Mouse (Mus musculus): Measurements from ENCODE around the gene Kdf1. TPM values are rescaled to one million over a fixed set of nuclear protein-coding genes. Genes with fewer than 3 reads are reported as not detected.
"Not testable (repeated sequence)": the region's sequence is repeated elsewhere in the genome, so short reads cannot be mapped to it uniquely, and the experiment has no call there.

Kdf1 gene
- polyA plus RNA-seq, 1 experiment, result not detected

GRCm38 (mm10) chr4:133504755-133505485 is 13.8 kb upstream of the Kdf1 start:
- H3K36me3 ChIP-seq (ENCODE audit: control insufficient read depth), result no peaks in the 10 kb centered on the region
- H3K4me1 ChIP-seq (ENCODE audit: control insufficient read depth), result no peaks in the 10 kb centered on the region
- peaks cover 68% of the 10 kb centered on the region for H3K27me3 ChIP-seq (ENCODE audit: control insufficient read depth)
- no peak overlapping the region for H3K4me3 ChIP-seq (replicated peaks)
- TF ChIP-seq TAL1 (IDR thresholded peaks at IDR 0.05; ENCODE audit: low read length), result no peak
- no peak for TF ChIP-seq GATA1 (IDR thresholded peaks at IDR 0.05; ENCODE audit: low read length)
- H3K9me3 ChIP-seq (ENCODE audit: control insufficient read depth, low read length), result no peaks in the 10 kb centered on the region

DNA sequence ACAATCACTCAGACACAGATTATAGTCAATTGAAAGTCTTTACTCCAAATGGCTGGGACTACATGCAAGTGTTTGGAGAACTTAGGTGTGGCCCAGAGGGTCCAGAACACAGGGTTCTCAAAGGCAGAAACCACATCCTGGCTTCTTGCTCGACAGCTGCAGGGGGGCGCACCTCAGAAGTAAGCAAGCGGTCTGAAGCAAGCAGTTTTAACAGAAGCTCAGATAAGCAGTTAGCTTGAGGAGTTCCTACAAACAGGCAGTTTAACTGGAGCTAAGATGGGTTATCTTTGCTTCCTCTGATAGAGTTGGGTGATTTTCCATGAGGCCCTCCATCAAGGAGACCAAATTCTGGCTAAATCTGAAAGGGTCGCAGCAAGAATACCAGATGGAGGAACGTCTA is 12.2 kb upstream of the Kdf1 start:
- no peak for TF ChIP-seq TAL1 (IDR thresholded peaks at IDR 0.05; ENCODE audit: low read length)
- Histone ChIP-seq H3K9me3 (ENCODE audit: control insufficient read depth, low read length) (no peaks in the 10 kb centered on the region), H3K4me1 (ENCODE audit: control insufficient read depth) (no peaks in the 10 kb centered on the region), H3K27me3 (ENCODE audit: control insufficient read depth) (peaks cover 53% of the 10 kb centered on the region), H3K36me3 (ENCODE audit: control insufficient read depth) (no peaks in the 10 kb centered on the region), H3K4me3 (replicated peaks) (no peak overlapping the region)

DNA sequence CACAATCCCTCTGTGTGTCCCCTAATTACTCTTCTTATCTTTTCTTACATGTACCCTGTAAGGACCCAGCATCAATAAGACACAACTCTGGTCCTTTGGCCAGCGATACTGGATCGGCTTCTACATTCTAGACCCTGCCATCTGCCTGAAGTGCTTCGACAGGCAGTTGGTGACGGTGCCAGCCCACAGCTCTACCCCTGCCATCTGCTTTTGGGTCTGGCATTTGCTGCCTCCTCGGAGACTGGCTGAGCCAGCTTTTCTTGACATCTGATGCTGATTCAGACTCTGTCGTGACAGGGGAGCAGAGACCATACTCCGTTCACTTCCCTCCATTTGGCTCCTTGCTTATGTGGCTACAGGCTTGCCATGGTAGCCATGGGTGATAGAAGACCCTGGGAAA is 9.8 kb upstream of the Kdf1 start:
- H3K4me3 ChIP-seq (replicated peaks), result no peak overlapping the region
- H3K4me1 ChIP-seq (ENCODE audit: control insufficient read depth), result no peaks in the 10 kb centered on the region
- no peak for TF ChIP-seq TAL1 (IDR thresholded peaks at IDR 0.05; ENCODE audit: low read length)
- TF ChIP-seq GATA1 (IDR thresholded peaks at IDR 0.05; ENCODE audit: low read length), result no peak
- H3K27me3 ChIP-seq (ENCODE audit: control insufficient read depth), result peaks cover 32% of the 10 kb centered on the region
- no peaks in the 10 kb centered on the region for H3K36me3 ChIP-seq (ENCODE audit: control insufficient read depth)
- no peaks in the 10 kb centered on the region for H3K9me3 ChIP-seq (ENCODE audit: control insufficient read depth, low read length)

DNA sequence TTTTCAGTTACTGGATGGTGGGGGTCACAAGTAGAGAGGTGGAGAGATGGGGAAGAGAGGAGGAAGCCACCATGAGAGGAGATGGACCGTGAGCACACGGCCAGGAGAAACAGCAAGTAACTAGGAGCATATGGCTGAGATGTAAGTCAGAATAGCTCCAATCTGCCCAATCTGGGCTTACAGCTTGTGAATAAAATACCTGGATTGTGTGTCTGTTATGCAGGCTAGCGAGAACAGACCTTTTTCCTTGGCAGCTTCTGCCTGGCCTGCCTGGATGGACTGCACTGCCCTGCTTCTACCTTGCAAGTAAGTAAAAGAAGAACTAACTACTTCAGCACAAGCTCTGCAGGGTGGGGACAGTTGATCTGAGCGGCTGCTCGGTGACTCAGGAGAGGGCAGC is 7.7 kb upstream of the Kdf1 start:
- Histone ChIP-seq H3K9me3 (ENCODE audit: control insufficient read depth, low read length) (no peaks in the 10 kb centered on the region), H3K4me3 (replicated peaks) (no peak overlapping the region), H3K27me3 (ENCODE audit: control insufficient read depth) (peaks cover 16% of the 10 kb centered on the region), H3K4me1 (ENCODE audit: control insufficient read depth) (no peaks in the 10 kb centered on the region), H3K36me3 (ENCODE audit: control insufficient read depth) (no peaks in the 10 kb centered on the region)
- TF ChIP-seq TAL1 (IDR thresholded peaks at IDR 0.05; ENCODE audit: low read length) (no peak), GATA1 (IDR thresholded peaks at IDR 0.05; ENCODE audit: low read length) (no peak)

DNA sequence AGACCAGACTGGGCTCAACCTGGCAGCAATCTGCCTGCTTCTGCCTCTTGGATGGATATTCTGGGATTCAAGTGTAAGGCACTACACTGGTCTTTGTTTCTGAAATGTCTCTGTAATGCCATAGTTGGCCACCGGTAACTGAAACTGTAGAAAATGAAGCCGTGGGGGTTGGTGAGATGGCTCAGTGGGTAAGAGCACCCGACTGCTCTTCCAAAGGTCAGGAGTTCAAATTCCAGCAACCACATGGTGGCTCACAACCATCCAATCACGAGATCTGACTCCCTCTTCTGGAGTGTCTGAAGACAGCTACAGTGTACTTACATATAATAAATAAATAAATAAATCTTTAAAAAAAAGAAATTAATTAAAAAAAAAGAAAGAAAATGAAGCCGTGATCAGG is 6.3 kb upstream of the Kdf1 start:
- not testable (repeated sequence) for H3K36me3 ChIP-seq (ENCODE audit: control insufficient read depth); H3K27me3 ChIP-seq (ENCODE audit: control insufficient read depth); H3K9me3 ChIP-seq (ENCODE audit: control insufficient read depth, low read length); H3K4me3 ChIP-seq (replicated peaks); H3K4me1 ChIP-seq (ENCODE audit: control insufficient read depth)

GRCm38 (mm10) chr4:133512972-133513371 is 5.8 kb upstream of the Kdf1 start:
- H3K4me1 ChIP-seq (ENCODE audit: control insufficient read depth), result no peaks in the 10 kb centered on the region
- H3K36me3 ChIP-seq (ENCODE audit: control insufficient read depth), result no peaks in the 10 kb centered on the region
- no peak overlapping the region for H3K4me3 ChIP-seq (replicated peaks)
- no peaks in the 10 kb centered on the region for H3K9me3 ChIP-seq (ENCODE audit: control insufficient read depth, low read length)
- H3K27me3 ChIP-seq (ENCODE audit: control insufficient read depth), result peaks cover 10% of the 10 kb centered on the region
- TF ChIP-seq GATA1 (IDR thresholded peaks at IDR 0.05; ENCODE audit: low read length), result no peak
- no peak for TF ChIP-seq TAL1 (IDR thresholded peaks at IDR 0.05; ENCODE audit: low read length)

DNA sequence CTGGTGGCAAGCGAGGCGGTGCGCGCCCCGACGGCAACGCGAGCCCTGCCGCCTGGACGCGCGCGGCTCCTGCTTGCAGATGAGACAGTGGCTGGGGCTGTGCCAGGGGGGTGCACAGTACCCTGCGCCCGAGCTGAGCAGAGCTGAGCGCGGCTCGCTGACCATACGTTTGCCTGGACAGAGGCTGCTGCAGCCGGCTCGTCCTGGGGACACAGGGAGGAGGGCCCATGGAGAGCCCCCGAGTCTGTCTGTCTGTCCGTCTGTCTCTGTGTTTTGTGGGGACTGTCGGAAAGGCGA is 554 bp downstream of the Kdf1 start:
- Histone ChIP-seq H3K9me3 (ENCODE audit: control insufficient read depth, low read length) (no peaks in the 10 kb centered on the region; the same call in 1 of the 2 replicates), H3K4me3 (replicated peaks) (peak overlapping the region; percentile 52), H3K27me3 (ENCODE audit: control insufficient read depth) (peaks cover 46% of the 10 kb centered on the region), H3K36me3 (ENCODE audit: control insufficient read depth) (no peaks in the 10 kb centered on the region), H3K4me1 (ENCODE audit: control insufficient read depth) (peaks cover 2% of the 10 kb centered on the region; the same call in 1 of the 2 replicates)
- TF ChIP-seq GATA1 (IDR thresholded peaks at IDR 0.05; ENCODE audit: low read length) (no peak), TAL1 (IDR thresholded peaks at IDR 0.05; ENCODE audit: low read length) (no peak)

DNA sequence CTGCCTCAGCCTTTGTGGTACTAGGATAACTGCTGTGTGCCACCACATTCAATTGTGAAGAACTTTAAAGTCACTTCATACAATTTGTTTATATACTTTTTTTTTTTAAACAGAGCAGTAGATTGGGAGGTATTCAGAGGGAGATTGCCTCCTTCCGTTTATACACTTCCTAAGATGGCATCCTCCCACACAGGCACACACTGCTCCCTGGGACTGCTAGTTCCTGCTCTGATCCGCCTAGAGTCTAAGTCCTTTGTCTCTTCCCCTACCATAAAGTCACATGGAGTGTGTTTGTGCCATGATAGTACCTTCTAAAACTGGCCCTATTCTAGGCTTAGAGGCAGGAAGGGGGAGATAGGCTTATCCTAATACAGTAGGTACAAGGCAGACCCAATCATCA is 2.7 kb downstream of the Kdf1 start:
- TF ChIP-seq TAL1 (IDR thresholded peaks at IDR 0.05; ENCODE audit: low read length), result no peak
- no peak for TF ChIP-seq GATA1 (IDR thresholded peaks at IDR 0.05; ENCODE audit: low read length)
- peaks cover 46% of the 10 kb centered on the region for H3K27me3 ChIP-seq (ENCODE audit: control insufficient read depth)
- H3K36me3 ChIP-seq (ENCODE audit: control insufficient read depth), result no peaks in the 10 kb centered on the region
- H3K9me3 ChIP-seq (ENCODE audit: control insufficient read depth, low read length), result peaks cover 2% of the 10 kb centered on the region; the same call in 1 of the 2 replicates
- no peak overlapping the region for H3K4me3 ChIP-seq (replicated peaks)
- peaks cover 2% of the 10 kb centered on the region; the same call in 1 of the 2 replicates for H3K4me1 ChIP-seq (ENCODE audit: control insufficient read depth)

DNA sequence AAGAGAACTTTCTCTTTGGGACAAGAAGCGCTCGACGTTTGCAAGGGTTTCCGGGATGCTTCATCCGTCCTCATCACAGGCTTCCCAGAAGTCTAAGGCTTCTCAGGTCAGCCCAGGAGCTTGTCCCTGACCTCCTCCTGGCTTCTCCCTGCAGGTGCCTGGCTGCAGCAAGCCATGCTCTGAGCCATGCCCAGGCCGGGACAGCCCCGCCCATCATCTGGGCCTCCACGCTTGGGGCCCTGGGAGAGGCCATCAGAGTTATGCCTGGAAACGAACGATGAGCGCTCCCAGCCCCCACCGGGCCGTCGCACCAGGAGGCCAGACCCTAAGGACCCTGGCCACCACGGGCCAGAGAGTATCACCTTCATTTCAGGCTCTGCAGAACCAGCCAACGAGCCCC is 9.0 kb downstream of the Kdf1 start:
- no peak overlapping the region for H3K4me3 ChIP-seq (replicated peaks)
- peaks cover 4% of the 10 kb centered on the region; the same call in 1 of the 2 replicates for H3K27me3 ChIP-seq (ENCODE audit: control insufficient read depth)
- peaks cover 42% of the 10 kb centered on the region for H3K36me3 ChIP-seq (ENCODE audit: control insufficient read depth)
- no peak for TF ChIP-seq TAL1 (IDR thresholded peaks at IDR 0.05; ENCODE audit: low read length)
- TF ChIP-seq GATA1 (IDR thresholded peaks at IDR 0.05; ENCODE audit: low read length), result no peak
- 0 out of 2 replicates have a peak, but pooled peaks cover 2% of the 10 kb centered on the region for H3K9me3 ChIP-seq (ENCODE audit: control insufficient read depth, low read length)
- H3K4me1 ChIP-seq (ENCODE audit: control insufficient read depth), result peaks cover 8% of the 10 kb centered on the region

GRCm38 (mm10) chr4:133532777-133533176 is 14.0 kb downstream of the Kdf1 start:
- no peaks in the 10 kb centered on the region for H3K27me3 ChIP-seq (ENCODE audit: control insufficient read depth)
- peaks cover 90% of the 10 kb centered on the region for H3K36me3 ChIP-seq (ENCODE audit: control insufficient read depth)
- no peak for TF ChIP-seq GATA1 (IDR thresholded peaks at IDR 0.05; ENCODE audit: low read length)
- no peak for TF ChIP-seq TAL1 (IDR thresholded peaks at IDR 0.05; ENCODE audit: low read length)
- H3K4me1 ChIP-seq (ENCODE audit: control insufficient read depth), result peaks cover 7% of the 10 kb centered on the region
- no peak overlapping the region for H3K4me3 ChIP-seq (replicated peaks)
- no peaks in the 10 kb centered on the region for H3K9me3 ChIP-seq (ENCODE audit: control insufficient read depth, low read length)

Measured in erythroblast, embryonic 14.5 days (primary cell).